ENCODE assay signal across 8 mouse cellular contexts in the genomic region with DNA sequence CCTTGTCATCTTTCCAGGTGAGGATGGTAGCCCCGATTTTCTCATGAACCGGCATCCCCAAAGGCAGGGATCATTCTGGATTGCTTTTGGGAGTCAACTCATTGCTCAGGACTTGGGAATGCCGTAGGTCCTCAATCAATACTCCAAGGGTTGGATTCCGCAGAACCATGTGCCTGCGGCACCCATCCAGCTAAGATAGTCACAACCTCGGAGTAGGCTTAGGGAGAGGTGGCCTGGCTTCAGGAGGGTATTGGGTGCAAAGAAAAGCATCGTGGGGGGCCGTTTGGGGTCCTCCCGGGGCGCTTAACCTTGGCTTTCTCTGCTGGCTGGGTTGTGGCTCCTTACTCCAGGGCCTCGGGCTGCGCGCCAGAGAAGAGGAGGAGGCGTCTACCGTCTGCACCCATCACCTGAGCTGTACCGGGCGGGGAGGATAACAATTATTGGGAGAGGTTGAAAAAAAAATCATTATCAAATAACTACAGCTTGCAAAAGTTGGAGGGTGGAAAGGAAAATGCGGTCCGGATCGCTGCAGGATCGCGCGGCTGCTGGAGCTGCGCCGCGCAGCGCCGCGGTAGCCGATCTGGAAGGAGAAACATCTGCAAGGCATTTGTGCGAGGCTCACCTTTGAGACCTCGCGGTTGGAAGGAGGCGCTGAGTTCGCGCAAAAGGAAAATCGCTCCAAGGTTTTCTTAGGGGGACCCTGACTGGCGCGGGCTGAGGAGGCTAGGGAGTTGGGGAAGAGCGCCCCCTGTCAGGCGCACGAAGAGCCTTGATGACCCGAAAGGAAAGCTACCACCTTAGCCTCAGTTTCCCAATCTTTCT. TPM values are rescaled to one million over a fixed set of nuclear protein-coding genes. Genes with fewer than 3 reads are reported as not detected.
A peak's percentile ranks its signal among the peaks of the same experiment; 100 is the strongest.
DNase-seq lines count a peak whose midpoint lies in the region; ATAC-seq and TF ChIP-seq lines count a peak whose summit lies in the region.

No protein-coding gene starts in this region.

- TF ChIP-seq CTCF in CH12.LX (conservative IDR thresholded peaks at IDR 0.05 in 1 of 2, IDR thresholded peaks at IDR 0.05 in 1 of 2; ENCODE audit: low read depth in 2 of 2, low read length in 2 of 2): peak; percentile 58 to 75
- peak; percentile 80 for TF ChIP-seq CTCF in lung, adult 2 months (IDR thresholded peaks at IDR 0.05; ENCODE audit: insufficient read depth, low read length)

- no peak for TF ChIP-seq EP300 in CH12.LX (IDR thresholded peaks at IDR 0.05; ENCODE audit: low read length)

- peak; percentile 50 for DNase-seq in CH12.LX (ENCODE audit: extremely low read depth)
- peak; percentile 60 for DNase-seq in c-Kit-positive CD71-negative TER-119-negative erythroid progenitor cells, embryonic 14.5 days (ENCODE audit: low read depth)
- peak; percentile 82 for DNase-seq in forebrain, embryonic 11.5 days (ENCODE audit: low spot score)
- DNase-seq in heart, postnatal 10 days: peak; percentile 81 to 83
- DNase-seq in kidney, postnatal 4 days: peak; percentile 90 to 92
- DNase-seq in lung, adult 2 months: peak; percentile 80
- DNase-seq in testis, postnatal 10 days (ENCODE audit: low spot score): peak; percentile 87

- in situ Hi-C loops in CH12.LX (cut with MboI; ENCODE audit: low pct_ligation_motif_present, low pct_unique_long_range_greater_than_20kb, low sequenced_read_pairs): loop anchor here (5.0 kb wide), 1 partner anchor 51 kb away; no protein-coding TSS in a partner anchor

- WGBS in forebrain, embryonic 11.5 days: 4% methylated on average over 43 of the region's 43 CpGs
- WGBS in lung, adult 2 months: 5% methylated on average over 43 of the region's 43 CpGs
- 4% methylated on average over 43 of the region's 43 CpGs for whole genome bisulfite sequencing in neural tube, embryonic 15.5 days

- intact Hi-C loops in heart, postnatal 10 days (cut with DNase I): loop anchor here (1.0 to 2.0 kb wide), 2 partner anchors 56 to 342 kb away; a partner anchor contains a TSS

- peak overlapping the region; percentile 79 for H3K4me2 ChIP-seq in CH12.LX (ENCODE audit: insufficient read depth, low read depth, poor library complexity, severe bottlenecking)
- H3K4me2 ChIP-seq in forebrain, embryonic 11.5 days (ENCODE audit: low read depth, low read length, severe bottlenecking): peak overlapping the region; percentile 71
- peak overlapping the region; percentile 78 for H3K4me2 ChIP-seq in neural tube, embryonic 15.5 days

- H3K27me3 ChIP-seq in CH12.LX (replicated peaks): peaks cover 73% of the 10 kb centered on the region
- H3K27me3 ChIP-seq in forebrain, embryonic 11.5 days (ENCODE audit: control insufficient read depth, insufficient read depth, low read length): peaks cover 8% of the 10 kb centered on the region; the same call in 1 of the 2 replicates
- H3K27me3 ChIP-seq in neural tube, embryonic 15.5 days (replicated peaks): peaks cover 21% of the 10 kb centered on the region

- H3K27ac ChIP-seq in CH12.LX (ENCODE audit: insufficient read depth, low read depth): no peak overlapping the region
- H3K27ac ChIP-seq in forebrain, embryonic 11.5 days (ENCODE audit: low read depth, low read length): no peak overlapping the region
- no peak overlapping the region for H3K27ac ChIP-seq in neural tube, embryonic 15.5 days (replicated peaks)

- TF ChIP-seq POLR2A in CH12.LX (IDR thresholded peaks at IDR 0.05; ENCODE audit: low read depth, low read length): no peak
- no peak for TF ChIP-seq POLR2A in lung, adult 2 months (IDR thresholded peaks at IDR 0.05; ENCODE audit: borderline replicate concordance, extremely low read depth, low read depth, low read length)

- no peak overlapping the region for H3K9ac ChIP-seq in CH12.LX (ENCODE audit: insufficient read depth, low read depth)
- peak overlapping the region; percentile 44 for H3K9ac ChIP-seq in forebrain, embryonic 11.5 days (ENCODE audit: low read length)
- H3K9ac ChIP-seq in neural tube, embryonic 15.5 days (replicated peaks): peak overlapping the region; percentile 37

- H3K9me3 ChIP-seq in CH12.LX (replicated peaks; ENCODE audit: low read length): no peaks in the 10 kb centered on the region
- no peaks in the 10 kb centered on the region for H3K9me3 ChIP-seq in forebrain, embryonic 11.5 days (ENCODE audit: control insufficient read depth, low read length)
- no peaks in the 10 kb centered on the region for H3K9me3 ChIP-seq in neural tube, embryonic 15.5 days (replicated peaks)

- ATAC-seq in forebrain, embryonic 11.5 days (replicated peaks; ENCODE audit: low FRiP score): peak; percentile 58; the same call in 1 of the 2 replicates
- ATAC-seq in neural tube, embryonic 15.5 days (ENCODE audit: low FRiP score): peak; percentile 38; the same call in 1 of the 2 replicates

- dilution Hi-C loops in CH12.LX (cut with MboI; ENCODE audit: extremely low pct_ligation_motif_present, extremely low pct_unique_long_range_greater_than_20kb, low sequenced_read_pairs): no loop called here

- no peaks in the 10 kb centered on the region for H3K79me2 ChIP-seq in CH12.LX (replicated peaks; ENCODE audit: control insufficient read depth, extremely low read depth, insufficient read depth, poor library complexity, severe bottlenecking)

- TF ChIP-seq RAD21 in CH12.LX (IDR thresholded peaks at IDR 0.05; ENCODE audit: low read depth, low read length): peak; percentile 57

- H3K36me3 ChIP-seq in CH12.LX (replicated peaks in 1 of 2; ENCODE audit: control insufficient read depth in 1 of 2, insufficient read depth in 1 of 2, low read length in 1 of 2): no peaks in the 10 kb centered on the region
- no peaks in the 10 kb centered on the region for H3K36me3 ChIP-seq in forebrain, embryonic 11.5 days (ENCODE audit: control insufficient read depth, insufficient read depth, low read length)
- no peaks in the 10 kb centered on the region for H3K36me3 ChIP-seq in neural tube, embryonic 15.5 days

- H3K4me1 ChIP-seq in CH12.LX (ENCODE audit: control insufficient read depth in 1 of 2, insufficient read depth in 2 of 2): peaks cover 0 to 10% of the 10 kb centered on the region in 2 experiments; a peak in 2 of 4 replicates
- peaks cover 7% of the 10 kb centered on the region; the same call in 1 of the 2 replicates for H3K4me1 ChIP-seq in forebrain, embryonic 11.5 days (replicated peaks; ENCODE audit: control insufficient read depth, insufficient read depth, low read length)
- H3K4me1 ChIP-seq in lung, adult 2 months (ENCODE audit: control insufficient read depth, insufficient read depth, low read length): peaks cover 4% of the 10 kb centered on the region
- peaks cover 22% of the 10 kb centered on the region for H3K4me1 ChIP-seq in neural tube, embryonic 15.5 days

- H3K4me3 ChIP-seq in CH12.LX (replicated peaks in 1 of 3; ENCODE audit: low read depth in 2 of 3, low read length in 2 of 3, poor library complexity in 1 of 3): peak overlapping the region in 2 of 3 experiments; percentile 24 to 26
- H3K4me3 ChIP-seq in forebrain, embryonic 11.5 days (ENCODE audit: low read depth, low read length): peak overlapping the region; percentile 35
- peak overlapping the region; percentile 63 for H3K4me3 ChIP-seq in lung, adult 2 months (replicated peaks; ENCODE audit: extremely low read depth, low read depth, low read length)
- peak overlapping the region; percentile 44 for H3K4me3 ChIP-seq in neural tube, embryonic 15.5 days (replicated peaks)

TF ChIP-seq in CH12.LX, 34 proteins besides CTCF, POLR2A, EP300 and RAD21 (continues in another document):
- TF ChIP-seq TCF12 (IDR thresholded peaks at IDR 0.05; ENCODE audit: low read depth, low read length) (no peak), ZKSCAN1 (IDR thresholded peaks at IDR 0.05; ENCODE audit: borderline replicate concordance, low read depth, low read length) (no peak), TBP (conservative IDR thresholded peaks at IDR 0.05; ENCODE audit: low read depth, low read length) (no peak), JUN (IDR thresholded peaks at IDR 0.05; ENCODE audit: insufficient read depth, low read depth, low read length) (no peak), NRF1 (IDR thresholded peaks at IDR 0.05; ENCODE audit: low read depth, low read length) (peak; percentile 63), SIN3A (IDR thresholded peaks at IDR 0.05; ENCODE audit: low read length) (peak; percentile 62), RCOR1 (conservative IDR thresholded peaks at IDR 0.05; ENCODE audit: low read depth, low read length) (no peak), SMC3 (IDR thresholded peaks at IDR 0.05; ENCODE audit: low read depth, low read length) (peak; percentile 71), ZC3H11A (IDR thresholded peaks at IDR 0.05; ENCODE audit: low read depth, low read length) (peak; percentile 17; the same call in 1 of the 2 replicates), MXI1 (IDR thresholded peaks at IDR 0.05; ENCODE audit: low read depth, low read length) (no peak), UBTF (IDR thresholded peaks at IDR 0.05; ENCODE audit: low read depth, low read length) (no peak), ELF1 (IDR thresholded peaks at IDR 0.05; ENCODE audit: low read depth, low read length) (peak; percentile 29; the same call in 1 of the 2 replicates), POLR2AphosphoS2 (IDR thresholded peaks at IDR 0.05; ENCODE audit: low read depth, low read length) (no peak), ZMIZ1 (IDR thresholded peaks at IDR 0.05; ENCODE audit: low read depth, low read length) (no peak), JUND (conservative IDR thresholded peaks at IDR 0.05; ENCODE audit: low read depth, low read length) (no peak), MAFK (IDR thresholded peaks at IDR 0.05; ENCODE audit: insufficient replicate concordance, low read length) (no peak), CHD2 (IDR thresholded peaks at IDR 0.05; ENCODE audit: low read length) (no peak), USF2 (conservative IDR thresholded peaks at IDR 0.05; ENCODE audit: low read depth, low read length) (no peak), ZNF384 (IDR thresholded peaks at IDR 0.05; ENCODE audit: low read depth, low read length) (peak; percentile 79), MAZ (IDR thresholded peaks at IDR 0.05; ENCODE audit: low read depth, low read length) (0 out of 2 replicates have a peak, but pooled peaks have one; percentile 40), MAX (IDR thresholded peaks at IDR 0.05; ENCODE audit: low read length) (peak; percentile 44; the same call in 1 of the 2 replicates), E2F4 (IDR thresholded peaks at IDR 0.05; ENCODE audit: insufficient replicate concordance, low read depth, low read length) (0 out of 2 replicates have a peak, but pooled peaks have one; percentile 25), HCFC1 (IDR thresholded peaks at IDR 0.05; ENCODE audit: low read depth, low read length) (no peak)

RNA-seq across cellular contexts. Expression of a gene that starts 55.6 kb away (rescaled TPM):
- total RNA-seq in CH12.LX (2012; rRNA removed): 20.5 and 21.9 TPM in 2 replicates
- total RNA-seq in CH12.LX (2014; rRNA removed): 12.4 and 13.7 TPM in 2 replicates
- polyA plus RNA-seq in CH12.LX (2012; ENCODE audit: insufficient read length, low read depth): 17.9 and 19.6 TPM in 2 replicates
- 156 and 163 TPM in 2 replicates for polyA plus RNA-seq in forebrain, embryonic 11.5 days (2014; fragmentation: Nextera tagmentation; extraction: Ambion mirVana)
- total RNA-seq in heart, postnatal 10 days (2021): 100 to 1,000 TPM; 113 to 119 TPM
- polyA plus RNA-seq in lung, adult 2 months (2012; rRNA removed): 45.9 and 46.6 TPM in 2 replicates
- polyA plus RNA-seq in neural tube, embryonic 15.5 days (2015; fragmentation: Nextera tagmentation; extraction: Ambion mirVana): 87.8 and 96.6 TPM in 2 replicates
